Mouse (Mus musculus): Measurements from ENCODE around the gene Sgms1. TPM values are rescaled to one million over a fixed set of nuclear protein-coding genes. Genes with fewer than 3 reads are reported as not detected.
"Not testable (repeated sequence)": the region's sequence is repeated elsewhere in the genome, so short reads cannot be mapped to it uniquely, and the experiment has no call there.

The Sgms1 gene
- total RNA-seq, 2 experiments from 2014 or later = 53.6 to 64.1 TPM

- DNase-seq = no peak
Observed at GRCm38 (mm10) chr19:32324550-32324949, 65.0 kb downstream of the Sgms1 start.

DNA sequence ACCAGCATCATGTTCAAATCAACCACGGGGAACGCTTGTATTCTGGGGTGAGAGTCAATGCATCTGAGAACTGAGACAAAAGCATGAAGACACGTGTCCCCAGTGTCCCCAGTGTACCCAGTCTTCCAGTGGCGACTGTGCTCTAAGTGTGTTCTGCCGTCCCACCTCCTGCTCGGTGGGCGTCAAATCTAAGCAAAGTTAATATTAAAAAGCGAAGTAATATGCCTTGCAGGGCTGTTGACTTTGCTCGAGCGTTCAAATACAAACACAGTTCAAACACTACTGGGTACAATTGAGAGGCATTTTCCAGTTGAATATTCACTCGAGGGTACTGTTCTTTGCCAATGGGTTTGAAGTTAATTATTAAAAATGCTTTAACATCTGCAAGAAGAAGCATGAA is 66.4 kb downstream of the Sgms1 start:
- DNase-seq = no peak

DNA sequence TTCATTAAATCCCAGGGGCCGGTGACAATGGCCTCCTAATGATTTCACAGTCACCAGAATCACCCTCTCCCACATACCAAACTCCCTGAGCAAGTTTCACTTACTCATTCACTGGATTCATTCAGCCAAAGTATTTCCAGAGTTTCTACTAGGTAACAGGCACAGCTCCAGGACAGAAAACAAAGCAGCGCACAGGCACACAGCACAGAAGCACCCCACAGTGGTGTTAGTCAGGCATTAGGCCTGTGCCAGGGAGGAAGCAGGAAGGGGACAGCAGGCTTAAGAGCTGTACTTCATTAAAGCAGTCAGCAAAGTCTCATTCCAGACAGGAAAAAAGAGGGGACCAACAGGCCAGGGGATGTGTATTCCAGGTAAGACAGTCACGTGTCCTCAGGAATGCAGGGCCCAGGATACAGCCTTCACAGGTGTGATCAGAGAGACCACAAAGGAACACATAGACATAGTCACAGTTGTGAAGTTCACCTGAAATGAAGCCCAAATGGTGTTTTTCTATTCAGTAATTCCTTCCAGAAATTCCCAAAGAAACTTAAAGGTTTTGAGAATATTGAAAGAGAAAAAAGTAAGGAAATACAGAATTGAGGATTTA is 67.0 kb downstream of the Sgms1 start:
- DNase-seq = peak; percentile 48 to 52

GRCm38 (mm10) chr19:32320366-32320666 is 69.2 kb downstream of the Sgms1 start:
- DNase-seq = peak in 1 of 2 experiments; percentile 35

DNA sequence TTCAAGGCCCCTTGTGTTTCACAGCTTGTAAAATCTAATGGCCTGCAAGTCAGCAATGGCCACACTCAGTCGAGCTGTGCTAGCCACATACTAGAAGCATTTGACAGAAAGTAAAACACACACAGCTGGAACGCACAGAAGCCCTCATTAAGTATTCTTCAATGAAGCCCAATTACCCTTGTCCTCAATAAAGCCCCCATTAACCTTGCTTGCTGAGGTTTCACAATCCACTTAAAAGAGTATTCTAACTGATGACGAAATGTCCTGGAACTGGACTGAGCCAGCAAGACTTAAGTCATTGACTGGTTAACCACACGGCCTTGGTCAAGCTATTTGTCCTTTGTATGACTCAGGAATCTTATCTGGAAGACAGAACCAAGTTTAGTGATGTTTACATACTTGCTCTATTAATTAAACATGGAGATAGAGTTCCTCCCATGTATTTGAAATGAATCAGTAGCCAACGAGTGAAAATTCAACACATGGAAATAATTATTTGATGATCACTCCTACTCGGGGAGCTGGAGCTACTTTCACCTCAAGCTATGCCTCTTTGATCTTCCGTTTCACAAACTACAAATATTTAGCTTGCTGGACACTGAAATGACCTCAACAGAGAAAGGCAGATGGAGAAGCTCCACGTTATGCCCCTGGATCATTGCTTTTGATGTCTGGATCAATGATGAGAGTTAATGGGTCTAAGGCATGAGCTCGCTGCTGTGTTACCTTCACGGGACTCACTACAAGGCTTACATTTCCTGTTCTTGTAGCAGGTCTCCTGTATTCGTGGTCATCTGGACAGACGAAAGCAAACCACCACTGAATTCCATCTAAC is 69.8 kb downstream of the Sgms1 start:
- no peak for DNase-seq

DNA sequence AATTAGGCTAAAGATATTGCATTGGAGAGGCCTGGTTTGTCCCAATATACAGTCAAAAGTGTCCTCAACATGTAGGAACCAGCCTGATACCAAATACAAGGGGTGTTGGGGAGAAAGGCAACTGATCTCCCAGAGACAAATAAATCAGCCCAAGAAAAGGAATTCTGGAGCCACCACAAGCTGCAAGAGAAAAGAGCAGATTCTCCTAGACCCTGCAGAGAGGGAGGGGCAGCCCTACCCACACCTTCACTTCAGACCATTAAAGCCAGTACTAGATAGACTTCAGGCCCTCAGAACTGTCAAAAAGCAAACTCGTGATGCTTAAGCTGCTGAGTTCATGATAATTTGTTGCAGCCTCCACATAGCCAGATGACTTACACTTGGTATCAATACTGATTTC is 70.5 kb downstream of the Sgms1 start:
- no peak for DNase-seq

DNA sequence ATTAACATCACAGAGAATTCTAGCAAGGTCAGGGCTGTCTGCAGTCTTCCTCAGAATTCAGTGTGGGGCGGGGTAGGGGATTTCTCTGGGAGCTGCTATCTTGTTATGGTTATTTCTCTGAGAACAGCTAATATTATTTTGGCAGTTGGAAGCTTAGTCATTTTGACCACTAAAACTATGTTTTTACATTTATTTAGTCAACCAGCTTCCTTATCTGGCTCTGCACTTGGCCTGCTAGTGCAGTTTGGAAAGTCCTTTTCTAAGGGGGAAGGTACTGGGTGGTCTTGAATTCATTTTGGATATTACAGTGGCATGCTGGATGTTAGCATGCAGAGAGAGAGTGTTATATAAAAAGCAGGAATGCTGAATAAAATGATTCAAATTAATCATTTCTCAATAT is 72.2 kb downstream of the Sgms1 start:
- DNase-seq = not testable (repeated sequence)

DNA sequence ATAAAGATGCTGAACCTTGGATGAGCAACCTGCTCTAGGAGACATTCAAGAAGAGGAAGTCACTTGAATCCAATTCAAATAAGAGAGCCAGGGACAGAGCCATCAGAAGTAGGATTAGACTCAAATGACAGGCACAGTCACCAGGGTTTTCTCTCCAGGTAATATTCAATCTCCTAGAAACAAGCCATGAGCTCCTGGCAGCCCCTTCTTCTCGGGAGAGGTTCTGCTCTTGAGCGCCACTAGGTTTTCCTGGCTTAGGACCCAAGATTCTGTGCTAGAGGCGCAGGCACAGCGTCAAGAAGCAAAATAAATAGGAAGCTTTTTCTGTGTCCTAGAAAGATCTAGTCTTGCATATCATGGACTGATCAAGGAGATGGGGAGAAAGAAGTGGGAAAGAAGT is 76.2 kb downstream of the Sgms1 start:
- no peak for DNase-seq

DNA sequence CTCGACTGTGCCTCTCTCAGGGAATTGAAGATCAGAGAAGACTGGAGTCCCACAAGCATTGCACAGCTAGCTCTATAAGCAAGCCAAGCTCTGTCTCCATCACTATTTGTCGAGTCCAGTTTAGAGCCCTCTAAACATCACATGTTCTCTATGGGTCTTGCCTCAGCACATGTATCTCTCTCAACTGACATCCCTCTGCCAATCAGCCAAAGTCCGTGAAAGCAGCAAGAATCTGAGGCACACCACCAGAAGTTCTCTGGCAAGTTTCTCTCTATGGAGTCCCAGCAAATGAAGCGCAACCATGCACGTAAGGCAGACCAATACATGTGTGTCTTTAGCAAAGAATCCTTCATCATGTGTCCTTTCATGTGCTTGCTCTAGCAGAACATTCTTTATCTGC is 77.8 kb downstream of the Sgms1 start:
- DNase-seq = no peak

GRCm38 (mm10) chr19:32311063-32311462 is 78.5 kb downstream of the Sgms1 start:
- DNase-seq = no peak

GRCm38 (mm10) chr19:32310483-32310882 is 79.0 kb downstream of the Sgms1 start:
- DNase-seq = no peak

GRCm38 (mm10) chr19:32309346-32309745 is 80.2 kb downstream of the Sgms1 start:
- no peak for DNase-seq

GRCm38 (mm10) chr19:32308311-32308710 is 81.2 kb downstream of the Sgms1 start:
- DNase-seq = no peak

GRCm38 (mm10) chr19:32304898-32305297 is 84.6 kb downstream of the Sgms1 start:
- no peak for DNase-seq

- DNase-seq = no peak
Observed at GRCm38 (mm10) chr19:32304008-32304873, 85.3 kb downstream of the Sgms1 start.

DNA sequence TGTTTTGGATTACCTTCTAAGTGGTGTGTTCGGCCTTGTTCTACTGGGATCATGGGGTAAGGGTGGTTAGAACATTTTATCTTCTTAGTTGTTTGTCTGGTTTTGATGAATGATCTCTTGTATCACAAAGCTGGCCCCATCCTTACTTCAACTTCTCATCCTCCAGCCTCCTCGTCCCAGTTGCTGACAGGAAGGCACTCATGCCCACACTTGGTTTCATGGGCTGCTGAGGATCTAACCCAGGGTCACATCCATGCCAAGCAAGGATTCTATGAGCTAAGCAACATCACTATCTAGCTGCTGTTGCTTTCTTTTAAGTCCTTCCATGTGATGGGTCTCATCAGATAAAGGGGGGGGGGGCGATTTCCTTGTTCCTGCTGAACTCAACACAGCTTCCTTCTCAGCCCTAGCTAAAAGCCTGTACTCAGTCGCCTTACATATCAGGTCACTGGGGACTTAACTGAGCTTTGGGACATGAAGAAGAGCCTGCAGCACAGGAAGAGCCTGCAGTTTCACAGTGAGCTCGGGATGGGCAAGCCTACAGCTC is 86.6 kb downstream of the Sgms1 start:
- no peak for DNase-seq

DNA sequence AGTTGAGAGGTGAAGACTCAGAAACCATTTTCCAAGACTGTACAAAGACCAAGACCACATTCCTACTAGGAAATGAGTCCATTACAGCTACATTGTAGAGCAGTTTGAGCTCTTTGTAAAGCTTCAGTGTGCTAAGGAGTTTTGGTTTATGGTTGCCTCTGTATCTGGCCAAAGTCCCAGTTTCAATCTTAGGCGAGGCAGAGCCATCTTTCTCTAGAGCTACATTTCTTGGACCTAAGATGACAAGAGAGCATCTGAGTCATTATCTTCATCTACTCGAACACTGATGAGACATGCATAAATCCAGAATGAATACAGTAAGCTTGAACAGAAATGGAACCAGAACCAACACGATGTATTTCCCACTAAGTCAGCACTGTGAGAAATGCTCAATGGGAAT is 87.9 kb downstream of the Sgms1 start:
- no peak for DNase-seq

DNA sequence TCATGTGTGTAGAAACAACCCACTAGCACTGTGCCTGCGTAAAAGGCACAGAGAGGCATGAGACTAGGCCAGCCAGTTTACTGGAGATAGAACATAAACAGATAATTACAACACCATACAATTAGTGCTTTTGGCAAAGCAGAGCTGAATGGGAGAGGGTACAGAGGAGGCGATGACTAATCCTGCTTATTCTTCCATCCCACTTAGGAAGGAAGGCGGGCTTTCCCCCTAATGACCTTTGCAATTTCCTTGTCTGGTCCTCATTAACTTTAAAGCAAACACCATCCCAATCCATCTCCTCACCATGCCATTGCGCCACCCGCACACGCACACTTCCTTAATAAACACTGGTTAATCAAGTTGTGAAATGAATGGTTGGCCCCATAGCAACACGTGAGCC is 91.3 kb downstream of the Sgms1 start:
- no peak for DNase-seq

DNA sequence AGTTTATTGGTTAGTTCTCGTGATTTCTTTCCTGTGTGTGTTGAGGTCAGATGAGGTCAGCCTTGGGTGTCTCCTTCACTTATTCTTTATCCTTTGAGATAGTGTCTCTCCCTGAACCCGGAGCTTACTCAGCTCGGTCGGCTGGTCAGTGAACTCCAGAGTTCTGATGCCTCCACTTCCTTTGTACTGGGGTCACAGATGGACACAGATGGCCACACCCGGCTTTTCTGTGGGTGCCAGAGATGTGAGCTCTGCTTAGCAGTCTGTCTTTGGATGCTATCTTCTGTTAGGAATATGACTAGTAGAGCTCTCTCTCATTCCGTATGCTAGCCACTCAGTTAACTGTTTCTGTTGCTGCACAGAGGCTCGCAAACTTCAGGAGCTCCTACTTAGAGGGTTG is 92.7 kb downstream of the Sgms1 start:
- DNase-seq = no peak

GRCm38 (mm10) chr19:32295581-32295980 is 93.9 kb downstream of the Sgms1 start:
- DNase-seq = no peak

DNA sequence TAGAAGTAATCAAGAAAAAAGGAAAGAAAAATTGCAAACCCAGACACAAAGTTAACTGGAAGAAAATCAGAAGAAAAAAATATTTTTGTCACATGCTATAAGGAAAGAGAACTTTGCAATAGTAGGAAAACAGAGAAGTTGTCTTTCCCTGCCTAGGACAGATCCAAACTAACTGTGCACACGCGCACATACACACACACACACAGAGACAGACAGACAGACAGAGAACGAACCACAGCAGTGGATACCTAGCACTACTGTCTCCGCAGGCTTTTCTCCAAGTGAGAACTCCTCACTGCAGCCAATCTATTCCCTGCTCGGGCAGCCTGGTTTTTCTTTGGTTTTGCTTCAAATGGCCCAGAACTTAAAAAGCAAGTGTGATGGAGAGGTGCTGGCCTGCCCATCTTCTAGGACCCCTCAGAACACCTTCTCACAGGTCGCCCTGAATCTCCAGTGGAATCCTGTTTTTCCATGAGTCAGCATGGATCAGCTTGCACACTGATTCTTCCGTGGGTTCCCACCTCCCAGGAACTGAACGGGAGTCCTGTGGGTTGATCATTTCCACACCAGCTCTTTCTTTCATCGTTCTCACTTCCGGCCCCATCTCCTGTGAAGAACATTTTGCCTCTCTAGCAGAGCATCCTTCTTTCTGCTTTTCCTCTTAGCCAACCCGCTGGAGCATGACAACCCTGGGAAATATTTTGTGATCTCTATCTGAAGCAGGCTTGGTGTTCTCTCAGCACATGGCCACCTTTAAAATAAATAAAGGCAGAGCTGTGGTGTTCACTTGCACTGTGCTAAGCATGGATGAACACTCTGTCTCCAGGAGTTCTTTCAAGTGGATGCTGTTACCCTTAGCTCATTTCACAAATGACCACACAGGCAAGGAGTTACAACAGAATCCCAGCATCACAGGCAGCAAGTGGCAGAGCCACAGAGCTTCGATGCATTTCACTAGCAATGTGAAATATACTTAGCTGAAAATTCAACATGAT is 96.4 kb downstream of the Sgms1 start:
- no peak for DNase-seq

All from layer of hippocampus, postnatal 36 days (tissue).